Mouse (Mus musculus) brain, embryonic 14.5 days (tissue): Measurements from ENCODE around the gene Ppp1r36.

ENCODE experiments used
- CTCF ChIP-seq: fragments of 200-500 bp; IDR thresholded peaks from 2 replicates; pipeline ENCODE4 v1.5.1; 2012; ENCODE audit warnings: inconsistent platforms, mild to moderate bottlenecking, moderate library complexity, borderline replicate concordance; ENCODE audit not compliant: insufficient read depth, insufficient read length; ENCODE audit errors: extremely low read depth
- POLR2A ChIP-seq: fragments of 200-500 bp; IDR thresholded peaks from 2 replicates; pipeline ENCODE4 v1.6.1; 2012; ENCODE audit warnings: mild to moderate bottlenecking, inconsistent platforms, borderline replicate concordance; ENCODE audit not compliant: poor library complexity, insufficient read depth, insufficient read length, severe bottlenecking; ENCODE audit errors: extremely low read depth

GRCm38 (mm10) chr12:76373991-76374390 is 43.3 kb upstream of the Ppp1r36 start:
- no peak for TF ChIP-seq CTCF
- TF ChIP-seq POLR2A: no peak
